Mouse (Mus musculus) v-Abl transformed pro-B cells (cell line): ENCODE results near the gene Il9r.

Source experiments
- in situ Hi-C, 2 experiments: fragments of 400-800 bp; cut with MboI; formaldehyde crosslinking; loops; one replicate each; pipeline ENCODE4 v1.15.1; 2025; ENCODE audit not compliant: unreplicated experiment in 2 of 2

The Il9r gene

DNA sequence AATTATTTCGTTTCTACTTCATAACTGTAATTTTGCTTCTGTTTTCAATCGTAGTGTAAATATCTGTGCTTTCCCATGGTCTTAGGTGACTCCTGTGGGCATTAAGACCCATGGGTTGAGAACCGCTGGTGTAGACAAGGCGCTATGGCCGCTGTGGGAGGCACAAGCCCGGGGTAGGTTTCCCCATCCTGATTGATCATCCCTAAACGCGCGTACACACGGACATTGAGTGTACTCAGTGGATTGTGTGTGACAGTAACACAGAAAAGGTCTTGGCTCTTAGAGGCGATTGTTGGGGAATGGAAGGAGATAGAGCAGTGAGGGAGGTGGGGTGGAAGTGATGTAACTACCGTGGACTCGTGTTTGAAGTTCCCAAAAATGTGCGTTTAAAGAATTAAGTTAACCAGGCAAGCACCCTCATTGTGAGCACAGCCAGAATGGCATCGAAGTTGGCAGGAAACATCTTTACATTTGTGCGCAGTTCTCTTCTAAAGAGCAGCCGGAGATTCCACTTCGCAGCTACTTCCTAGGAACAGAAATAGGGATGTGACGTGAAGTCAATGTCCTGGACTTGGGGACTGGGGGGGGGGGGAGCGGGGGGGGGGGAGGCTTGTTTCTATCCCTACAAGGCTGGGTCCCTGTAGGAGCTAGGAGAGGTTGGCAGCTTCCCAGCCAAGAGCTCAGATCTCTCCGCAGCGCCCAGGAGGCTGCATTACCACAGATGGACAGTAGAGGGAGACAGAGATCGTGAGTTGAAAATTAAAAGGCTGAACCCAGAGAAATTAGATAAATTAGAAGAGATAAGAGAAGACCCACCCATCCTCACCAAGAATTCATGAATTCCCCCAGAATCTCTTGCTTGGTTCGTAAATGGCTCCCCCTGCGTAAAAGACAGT is 17.9 kb downstream of the Il9r start:
- in situ Hi-C loops = loop anchor here (5.0 to 10.0 kb wide), 2 partner anchors 53 to 105 kb away; partner anchors contain the start of gene Hbq1b (in 2 of the 2)

- in situ Hi-C loops = loop anchor here (5.0 to 10.0 kb wide), 2 partner anchors 54 to 106 kb away; partner anchors contain the start of gene Hbq1b (in 2 of the 2)
Observed at GRCm38 (mm10) chr11:32181246-32181645, 18.8 kb downstream of the Il9r start.

DNA sequence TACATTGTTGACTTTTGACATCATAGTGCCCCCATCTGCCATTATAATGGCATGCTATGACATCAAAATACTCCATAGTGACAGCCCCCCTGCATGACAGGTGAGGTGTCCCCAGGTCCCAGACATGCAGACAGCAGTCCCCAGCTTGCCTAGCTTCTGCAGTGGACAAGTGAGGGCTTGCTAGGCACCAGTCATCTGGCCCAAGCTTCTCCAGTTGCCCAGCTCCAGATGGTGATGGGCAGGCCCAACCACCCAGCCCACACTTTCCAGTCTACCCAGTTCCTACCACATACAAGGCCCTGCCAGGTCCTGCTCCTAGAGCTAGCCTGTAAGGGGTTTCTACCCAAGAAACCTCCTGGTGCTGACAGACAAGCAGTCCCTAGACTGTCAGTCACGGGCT is 21.6 kb downstream of the Il9r start:
- in situ Hi-C loops = no loop called here

- in situ Hi-C loops = loop anchor here in 1 of 2 experiments (25.0 kb wide), 1 partner anchor 1479 kb away; no protein-coding TSS in a partner anchor
Observed at GRCm38 (mm10) chr11:32166683-32167082, 33.4 kb downstream of the Il9r start.

GRCm38 (mm10) chr11:32161922-32162804 is 37.9 kb downstream of the Il9r start:
- in situ Hi-C loops = loop anchor here in 1 of 2 experiments (25.0 kb wide), 1 partner anchor 1475 kb away; no protein-coding TSS in a partner anchor

DNA sequence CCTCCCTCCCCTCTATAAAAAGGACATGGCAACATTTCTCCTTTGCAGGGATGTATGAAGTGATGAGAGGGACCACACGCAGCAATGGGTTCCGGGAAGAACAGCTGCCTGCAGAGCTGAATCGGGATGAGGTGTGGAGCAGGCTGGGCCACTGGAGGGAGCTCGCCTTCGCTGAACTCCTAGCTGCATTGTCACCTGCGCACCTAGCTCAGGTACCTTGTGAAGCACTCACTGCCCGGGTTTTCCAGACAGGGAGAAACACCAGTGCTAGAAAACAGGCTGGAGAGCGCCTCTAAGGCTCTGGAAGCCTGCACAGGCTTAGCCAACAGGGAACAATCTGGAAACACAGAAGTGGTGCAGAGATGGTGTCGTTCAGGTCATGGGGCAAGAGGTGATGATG is 38.6 kb downstream of the Il9r start:
- in situ Hi-C loops = loop anchor here in 1 of 2 experiments (25.0 kb wide), 1 partner anchor 1474 kb away; no protein-coding TSS in a partner anchor

DNA sequence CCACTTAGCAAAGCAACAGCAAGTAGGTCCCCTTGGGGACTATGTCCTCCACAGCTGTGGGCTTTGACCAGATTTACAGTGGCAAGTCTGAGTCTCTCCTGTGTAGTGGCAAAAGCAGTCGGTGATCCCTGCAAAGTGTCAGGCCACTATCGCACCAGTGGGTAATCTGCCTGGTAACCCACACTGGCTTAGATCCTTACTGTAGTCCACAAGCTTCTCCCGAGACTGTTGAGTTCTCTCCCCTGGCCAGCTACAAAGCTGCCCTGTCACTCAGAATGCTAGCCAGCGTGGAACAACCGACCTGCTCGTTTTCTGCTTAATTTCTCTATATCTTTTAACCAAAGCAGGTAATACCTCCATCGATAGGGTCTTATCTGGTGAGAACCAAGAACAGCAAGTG is 39.7 kb downstream of the Il9r start:
- in situ Hi-C loops = loop anchor here in 1 of 2 experiments (25.0 kb wide), 1 partner anchor 1473 kb away; no protein-coding TSS in a partner anchor

DNA sequence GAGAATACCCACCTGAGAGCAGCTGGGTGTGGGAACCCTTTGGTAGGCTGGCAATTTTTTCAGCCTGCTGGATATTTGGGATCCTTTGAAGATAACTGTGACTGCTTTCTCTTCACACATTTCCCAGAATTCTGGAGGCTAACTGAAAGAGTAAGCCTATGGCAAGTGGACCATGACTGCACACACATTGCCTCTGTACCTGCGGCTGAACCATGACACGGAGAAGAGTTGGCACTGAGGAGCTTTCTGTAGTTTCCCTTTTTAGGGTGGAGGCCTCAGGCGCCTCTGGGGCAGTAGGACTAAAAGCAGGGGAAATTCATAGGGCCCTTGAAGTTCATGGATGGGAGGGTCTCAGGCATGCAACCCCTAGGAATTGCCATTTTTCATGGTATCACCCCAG is 40.9 kb downstream of the Il9r start:
- in situ Hi-C loops = loop anchor here in 1 of 2 experiments (10.0 to 25.0 kb wide), 2 partner anchors 914 to 1472 kb away; no protein-coding TSS in a partner anchor

DNA sequence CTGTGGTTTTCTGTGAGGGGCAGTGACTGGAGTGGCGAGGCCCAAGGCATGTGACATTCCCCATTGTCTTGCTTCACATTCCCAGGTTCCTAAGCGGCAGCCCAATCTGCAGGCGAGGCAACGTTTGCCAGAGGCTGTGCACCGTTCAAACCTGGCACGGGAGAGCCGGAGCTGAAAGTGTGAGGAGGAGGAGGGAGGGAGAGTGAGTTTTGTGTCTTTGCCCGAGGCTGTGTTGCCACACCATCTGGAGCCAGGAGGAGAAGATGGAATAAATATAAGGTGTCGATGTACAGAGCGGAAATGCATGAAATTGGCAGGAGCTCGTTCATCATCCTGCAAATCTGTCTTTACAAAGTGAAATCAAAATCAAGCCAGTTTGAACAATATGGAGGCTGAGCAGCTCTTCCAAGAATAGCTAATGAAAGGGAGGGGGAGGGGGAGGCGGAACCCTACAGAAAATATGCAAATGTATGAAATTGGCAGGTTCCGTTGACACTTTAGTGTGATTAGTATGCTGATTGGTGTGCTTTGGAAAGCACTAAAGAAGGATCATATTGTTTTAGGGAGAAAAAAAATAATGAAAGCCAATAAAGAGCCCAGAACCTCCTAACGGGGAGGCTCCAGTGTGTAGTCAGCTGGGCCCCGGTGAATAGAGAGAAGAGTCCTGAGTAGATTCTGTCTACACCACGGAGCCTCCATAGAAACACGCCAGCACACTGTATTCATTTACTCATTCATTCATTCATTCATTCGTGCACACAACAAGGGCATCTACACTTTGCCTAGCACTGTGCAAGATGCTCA is 42.1 kb downstream of the Il9r start:
- in situ Hi-C loops = loop anchor here in 1 of 2 experiments (10.0 to 25.0 kb wide), 2 partner anchors 913 to 1471 kb away; no protein-coding TSS in a partner anchor

DNA sequence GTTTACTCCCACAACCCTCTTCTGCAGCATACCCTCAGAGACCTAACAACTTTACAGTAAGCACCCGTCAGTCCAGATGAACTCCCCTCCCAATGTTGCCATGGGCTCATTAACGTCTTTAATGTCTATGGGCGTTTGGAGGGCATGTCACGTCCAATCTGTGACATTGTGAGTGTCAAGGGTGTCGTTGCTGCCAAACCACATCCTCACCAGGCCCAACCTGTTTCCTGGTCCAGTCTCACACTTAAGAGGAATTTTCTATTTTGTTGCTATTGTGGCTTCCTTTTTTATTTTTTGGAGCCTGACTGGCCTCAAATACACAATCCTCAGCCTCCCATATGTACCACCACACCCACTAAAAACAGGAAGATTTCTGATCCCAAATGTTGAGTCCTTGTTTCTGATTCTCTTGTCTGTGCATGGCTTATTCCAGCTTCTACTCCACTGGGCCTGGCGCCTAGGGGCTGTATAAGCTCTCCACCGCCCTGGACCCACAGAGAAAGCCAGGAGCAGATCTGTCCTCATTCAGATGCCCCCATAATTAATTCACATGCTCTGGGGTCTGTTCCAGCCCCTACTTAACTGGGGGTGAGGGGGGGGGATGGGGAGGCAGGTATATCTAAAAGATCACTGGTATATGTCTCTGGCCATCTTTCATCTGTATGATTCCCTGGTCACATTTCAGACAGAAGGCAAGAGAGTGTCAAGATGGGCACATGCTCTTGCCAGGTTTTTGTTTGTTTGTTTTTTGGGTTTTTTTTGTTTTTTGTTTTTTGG is 43.0 kb downstream of the Il9r start:
- in situ Hi-C loops = loop anchor here in 1 of 2 experiments (10.0 to 25.0 kb wide), 2 partner anchors 912 to 1470 kb away; no protein-coding TSS in a partner anchor

DNA sequence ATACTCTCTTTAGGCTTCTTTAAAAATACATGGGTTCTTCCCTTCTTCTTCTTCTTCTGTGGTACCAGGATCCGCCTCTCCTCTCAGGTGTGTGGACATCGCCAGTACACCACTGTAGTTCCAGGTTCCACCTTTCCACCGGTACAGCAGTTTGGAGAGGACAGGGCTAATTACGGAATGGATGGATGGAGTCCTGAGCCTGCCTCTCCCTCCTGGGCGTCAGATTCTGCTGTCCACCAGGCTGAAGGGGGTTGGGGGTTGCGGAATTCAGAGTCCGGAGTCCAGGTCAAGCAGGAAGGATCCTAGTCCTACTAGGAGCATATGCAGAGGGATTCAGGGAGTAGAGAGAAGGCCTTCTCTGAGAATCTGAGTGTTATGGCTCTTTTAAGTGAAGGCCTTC is 46.9 kb downstream of the Il9r start:
- in situ Hi-C loops = loop anchor here in 1 of 2 experiments (10.0 to 25.0 kb wide), 2 partner anchors 908 to 1466 kb away; no protein-coding TSS in a partner anchor

- in situ Hi-C loops = loop anchor here in 1 of 2 experiments (10.0 to 25.0 kb wide), 2 partner anchors 908 to 1466 kb away; no protein-coding TSS in a partner anchor
Observed at GRCm38 (mm10) chr11:32152814-32153213, 47.3 kb downstream of the Il9r start.

- in situ Hi-C loops = loop anchor here in 1 of 2 experiments (10.0 to 25.0 kb wide), 2 partner anchors 906 to 1464 kb away; no protein-coding TSS in a partner anchor
Observed at GRCm38 (mm10) chr11:32151243-32151642, 48.8 kb downstream of the Il9r start.

- in situ Hi-C loops = loop anchor here (10.0 to 25.0 kb wide), 3 partner anchors 887 to 1462 kb away; no protein-coding TSS in a partner anchor
Observed at GRCm38 (mm10) chr11:32149605-32150004, 50.5 kb downstream of the Il9r start.

DNA sequence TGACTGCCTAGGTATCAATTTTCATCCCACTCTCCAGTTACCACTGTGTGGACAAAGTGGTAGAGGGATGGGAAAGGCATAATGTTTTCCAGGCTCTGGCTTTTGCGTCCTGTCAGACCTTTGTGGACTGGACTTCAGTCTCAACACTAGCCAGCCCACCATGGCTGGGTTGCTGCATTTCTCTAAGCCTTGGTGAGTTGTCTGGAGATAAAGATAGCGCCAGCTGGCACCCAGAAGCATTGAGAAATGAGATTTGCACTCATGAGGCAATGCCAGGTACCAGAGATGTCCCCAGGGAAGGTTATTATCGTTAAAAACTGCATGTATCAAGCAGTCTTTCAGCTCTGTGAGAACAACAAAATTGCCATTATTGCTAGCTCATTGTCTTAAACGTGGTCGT is 57.3 kb downstream of the Il9r start:
- in situ Hi-C loops = loop anchor here in 1 of 2 experiments (25.0 kb wide), 1 partner anchor 880 kb away; no protein-coding TSS in a partner anchor

DNA sequence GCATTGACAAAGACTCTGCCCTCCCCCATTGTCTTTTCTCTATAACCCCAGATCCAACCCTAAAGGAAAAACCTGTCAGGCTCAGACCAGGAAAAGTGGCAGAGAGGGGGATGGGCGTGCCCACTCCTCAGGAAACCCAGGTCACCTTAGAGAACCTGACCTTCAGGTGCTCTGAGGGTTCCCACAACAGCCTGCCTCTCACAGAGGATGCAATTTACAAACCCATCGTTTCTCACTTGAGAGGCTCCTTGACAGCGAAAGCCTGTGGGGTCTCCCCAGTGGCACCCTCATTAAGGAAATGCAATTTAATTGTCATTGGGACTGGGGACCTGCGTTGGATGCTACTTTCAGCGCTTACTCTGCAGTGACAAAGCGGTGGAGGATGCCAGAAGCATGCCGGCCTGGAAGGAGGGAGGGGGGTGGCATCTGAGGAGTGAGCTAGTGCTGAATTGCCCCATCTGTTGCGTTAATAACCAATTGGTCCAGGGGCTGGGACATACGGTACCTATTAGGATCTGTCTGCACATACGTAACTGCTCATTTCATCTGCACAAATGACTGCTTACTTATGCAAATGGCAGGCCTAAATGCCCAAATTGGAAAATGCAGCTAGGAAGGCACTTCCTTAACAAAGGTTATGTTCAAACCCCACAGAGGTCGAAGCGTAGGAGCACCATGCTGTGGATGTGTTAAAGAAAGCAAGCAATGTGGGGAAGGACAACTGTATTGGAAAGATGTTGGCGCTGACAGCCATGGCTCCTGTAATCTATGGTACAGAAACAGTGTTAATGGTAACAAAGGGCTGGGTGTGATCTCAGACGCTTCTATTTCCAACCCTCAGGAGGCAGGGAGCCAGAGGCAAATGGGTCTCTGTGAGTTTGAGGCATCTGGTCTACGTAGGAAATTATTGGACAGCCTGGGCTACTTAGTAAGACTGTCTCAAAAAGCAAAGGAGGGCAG is 58.2 kb downstream of the Il9r start:
- in situ Hi-C loops = loop anchor here in 1 of 2 experiments (25.0 kb wide), 1 partner anchor 880 kb away; no protein-coding TSS in a partner anchor

DNA sequence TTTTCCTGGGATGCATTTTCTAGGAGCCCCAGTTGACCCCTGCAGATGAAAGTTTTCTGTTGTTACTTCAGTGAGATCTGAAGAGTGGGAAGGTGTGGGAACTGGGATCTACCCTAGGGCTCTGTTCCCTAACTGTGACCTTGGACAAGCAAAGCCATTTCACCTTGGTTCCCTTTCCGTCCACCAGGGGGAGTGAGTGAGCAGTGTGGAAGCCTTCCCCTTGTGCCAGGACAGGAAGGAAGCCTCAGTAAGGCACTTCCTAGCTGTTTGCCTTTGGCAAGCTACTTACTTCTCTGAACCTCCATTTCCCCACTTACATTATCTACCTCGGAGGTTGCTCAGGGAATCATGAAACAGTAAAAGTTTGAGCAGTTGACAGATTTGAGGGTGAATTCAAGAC is 59.0 kb downstream of the Il9r start:
- in situ Hi-C loops = loop anchor here in 1 of 2 experiments (25.0 kb wide), 1 partner anchor 879 kb away; no protein-coding TSS in a partner anchor
